Mouse (Mus musculus): ENCODE measurements at regions not wholly inside any gene's neighbourhood (a gene's known extent, or its start where the extent isn't known, plus 50 kb on each side); places are given as distances from the start of the nearest gene placed in this dataset.

DNA sequence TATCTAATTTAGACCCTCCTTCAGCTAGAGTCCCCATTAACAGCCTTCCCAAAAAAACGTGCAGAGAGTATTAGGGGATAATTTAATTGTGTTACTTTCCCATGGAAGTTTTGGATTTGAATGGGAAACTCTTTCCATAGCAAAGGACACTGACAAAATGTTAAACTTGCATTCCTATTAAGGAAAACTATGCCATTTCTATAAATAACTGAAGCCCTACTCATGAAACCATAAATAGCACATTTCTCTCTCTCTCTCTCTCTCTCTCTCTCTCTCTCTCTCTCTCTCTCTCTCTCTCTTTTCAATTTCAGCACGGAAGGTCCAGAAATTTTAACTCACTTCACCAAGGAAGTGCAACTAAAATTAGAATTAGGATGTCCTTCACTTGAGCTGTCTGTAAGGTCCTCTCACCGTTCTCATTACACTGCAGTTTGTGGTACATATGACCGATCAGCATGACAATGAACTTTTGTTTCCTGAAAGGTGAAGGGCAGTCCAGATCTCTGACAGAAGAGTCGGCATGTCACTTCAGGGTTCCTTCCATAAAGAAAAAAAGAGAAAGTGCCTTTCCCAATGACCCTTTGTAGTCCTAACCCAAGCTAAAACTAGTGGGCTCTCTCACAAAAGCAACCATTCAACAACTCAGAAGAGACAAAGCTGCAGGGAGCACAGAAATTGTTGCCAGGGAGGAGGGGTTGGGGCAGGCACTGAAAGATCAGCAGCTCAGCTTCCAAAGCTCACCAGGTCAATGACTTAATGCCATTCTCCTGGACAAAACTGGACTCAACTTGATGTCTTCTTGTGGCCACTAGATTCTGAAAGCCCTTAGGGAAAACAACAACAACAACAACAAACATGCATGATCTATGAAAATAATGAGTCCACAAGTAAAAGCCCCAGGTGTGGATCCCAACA, 696.9 kb downstream of the Diaph3 start:
- DNase-seq (ENCODE audit: low spot score) = no peak

DNA sequence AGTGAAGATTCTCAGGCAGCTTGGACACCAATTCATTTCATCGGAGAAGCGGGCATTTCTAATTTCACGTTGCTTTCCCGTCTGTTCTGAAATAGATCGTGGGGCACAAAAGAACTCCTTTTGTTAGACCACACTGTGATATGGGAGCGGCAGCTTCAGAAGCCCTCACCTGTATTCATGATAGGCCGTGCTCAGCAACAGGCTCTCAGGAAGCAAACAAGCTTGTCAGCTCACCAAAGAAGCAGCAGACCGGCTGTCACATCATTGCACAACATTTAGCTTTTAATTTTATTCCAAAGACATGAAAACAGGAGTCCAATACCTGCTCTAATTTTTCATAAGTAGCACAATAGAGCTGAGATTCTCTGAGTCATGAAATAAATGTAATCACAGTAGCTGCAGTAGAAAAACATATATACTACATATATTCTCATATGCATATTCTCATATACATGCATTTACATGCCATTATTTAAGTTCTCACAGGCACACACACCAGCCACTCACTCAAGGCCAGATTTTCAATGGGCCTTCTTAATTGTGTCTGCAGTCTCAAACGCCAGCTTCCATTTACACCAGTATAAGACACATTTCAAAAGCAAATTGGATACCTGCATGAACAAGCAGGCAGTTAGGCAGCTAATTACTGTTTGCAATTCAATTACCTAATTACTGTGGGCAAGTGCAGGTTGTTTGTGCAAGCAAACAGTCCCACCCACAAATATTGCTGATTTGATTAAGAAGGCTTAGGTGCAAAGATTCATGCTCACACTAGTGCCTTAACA, 698.9 kb downstream of the Diaph3 start:
- no peak for DNase-seq (ENCODE audit: low spot score)

DNA sequence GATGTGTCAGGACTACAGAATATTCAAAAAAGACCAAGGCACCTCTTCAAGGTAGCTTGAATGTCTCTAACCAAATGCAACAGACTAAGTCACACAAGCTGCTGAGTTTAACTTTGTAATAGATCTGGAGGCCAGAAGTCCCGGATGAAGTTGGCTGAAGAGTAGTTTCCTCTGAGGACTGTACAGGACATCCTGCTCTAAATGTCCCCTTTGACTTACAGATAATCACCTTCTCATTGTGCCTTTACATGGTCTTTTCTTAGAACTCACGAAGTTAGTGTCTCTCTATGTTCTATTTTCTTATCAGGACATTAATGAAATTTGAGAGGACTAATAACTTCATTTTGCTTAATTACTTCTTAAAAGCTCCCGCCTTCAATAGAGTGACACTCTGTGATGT, 703.7 kb downstream of the Diaph3 start:
- no peak for DNase-seq (ENCODE audit: low spot score)

DNA sequence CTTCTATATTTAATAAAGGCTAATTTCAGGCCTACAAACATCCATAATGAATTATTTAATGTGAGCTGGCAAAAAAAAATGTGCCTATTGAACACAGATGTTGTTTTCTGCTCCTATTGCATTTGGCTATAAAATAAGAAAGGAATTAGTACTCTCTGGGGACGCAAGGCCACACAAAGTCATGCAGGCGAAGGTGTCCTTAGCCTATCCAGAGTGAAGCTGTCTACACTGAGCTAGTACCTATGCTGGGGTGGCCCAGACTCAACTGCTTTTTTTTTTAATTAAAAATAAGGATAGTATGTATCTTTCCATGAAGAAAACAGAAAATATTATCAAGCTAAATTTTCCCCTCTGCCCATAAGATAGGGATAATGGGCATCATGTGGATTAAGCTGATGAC, 705.7 kb downstream of the Diaph3 start:
- DNase-seq (ENCODE audit: low spot score) = no peak

DNA sequence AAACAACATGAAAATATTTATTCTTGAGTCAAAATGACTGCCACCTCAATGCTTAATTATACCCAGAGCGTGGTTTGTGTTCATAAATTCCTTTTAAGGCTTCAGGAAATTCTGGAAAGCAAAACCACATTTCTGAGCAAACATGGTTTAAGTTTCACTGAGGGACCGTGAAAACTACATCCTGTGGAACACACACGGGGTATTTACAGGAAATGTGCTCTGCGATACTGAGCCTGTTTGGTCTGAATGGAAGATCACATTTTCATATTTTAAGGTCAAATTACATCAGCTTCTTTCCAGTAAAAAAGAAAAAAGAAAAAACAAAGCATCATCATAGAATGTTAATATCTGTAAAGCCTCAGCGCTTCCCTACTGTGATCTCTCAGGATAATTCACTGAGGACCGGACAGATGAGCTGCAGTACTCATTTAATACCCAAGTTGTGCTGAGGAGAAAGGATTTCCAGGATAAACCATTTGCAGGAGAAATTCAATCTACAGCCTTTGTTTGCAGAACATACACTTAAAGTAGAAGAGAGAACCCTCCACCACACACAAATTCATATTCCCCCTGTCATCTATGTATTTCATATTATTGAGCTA, 709.7 kb downstream of the Diaph3 start:
- DNase-seq (ENCODE audit: low spot score) = no peak

DNA sequence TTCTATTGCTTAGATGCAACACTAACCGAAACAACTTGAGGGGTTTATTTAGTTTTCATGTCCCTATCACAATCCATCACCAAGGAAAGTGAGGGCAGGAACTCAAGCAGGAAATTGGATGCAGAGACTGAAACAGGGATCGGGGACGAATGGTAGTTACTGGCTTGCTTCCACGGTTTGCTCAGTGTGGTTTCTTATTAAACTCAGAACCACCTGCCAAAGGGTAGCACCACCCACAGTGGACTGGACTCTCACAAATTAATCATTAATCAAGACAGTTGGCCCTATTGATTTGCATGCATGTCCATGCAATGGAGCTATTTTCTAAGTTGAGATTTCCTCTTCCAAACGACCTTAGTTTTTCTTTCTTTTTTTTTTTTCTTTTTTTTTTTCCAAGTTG, 719.2 kb downstream of the Diaph3 start:
- no peak for DNase-seq (ENCODE audit: low spot score)

DNA sequence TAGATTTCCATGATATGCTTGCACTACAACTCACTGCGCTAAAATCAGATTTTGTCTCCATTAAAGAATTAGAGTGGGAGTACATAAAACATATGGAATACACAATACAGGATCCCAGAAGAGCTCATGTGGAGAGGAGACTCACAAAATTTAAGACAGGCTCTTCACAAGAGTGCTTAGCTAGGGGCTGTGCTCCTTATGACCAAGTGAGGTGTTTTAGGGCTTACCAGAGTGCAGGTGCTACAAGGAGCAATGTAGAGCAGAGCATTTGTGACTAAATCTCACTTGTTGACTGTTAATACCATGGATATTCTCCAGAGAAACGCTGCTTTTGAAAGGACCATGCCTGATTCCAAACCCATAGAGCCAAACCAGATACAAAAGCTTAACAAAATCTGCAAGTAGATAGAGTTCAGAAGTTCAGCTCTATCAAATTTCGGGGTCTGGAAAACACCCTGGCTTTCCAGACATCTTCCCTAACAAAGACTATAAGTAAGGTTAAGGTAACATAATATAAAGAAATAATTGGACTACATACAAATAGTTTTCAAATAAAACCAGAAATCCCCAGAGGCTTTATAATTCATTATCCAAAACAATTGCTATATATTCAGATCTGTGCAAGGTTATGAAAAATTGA, 721.0 kb downstream of the Diaph3 start:
- no peak for DNase-seq (ENCODE audit: low spot score)

DNA sequence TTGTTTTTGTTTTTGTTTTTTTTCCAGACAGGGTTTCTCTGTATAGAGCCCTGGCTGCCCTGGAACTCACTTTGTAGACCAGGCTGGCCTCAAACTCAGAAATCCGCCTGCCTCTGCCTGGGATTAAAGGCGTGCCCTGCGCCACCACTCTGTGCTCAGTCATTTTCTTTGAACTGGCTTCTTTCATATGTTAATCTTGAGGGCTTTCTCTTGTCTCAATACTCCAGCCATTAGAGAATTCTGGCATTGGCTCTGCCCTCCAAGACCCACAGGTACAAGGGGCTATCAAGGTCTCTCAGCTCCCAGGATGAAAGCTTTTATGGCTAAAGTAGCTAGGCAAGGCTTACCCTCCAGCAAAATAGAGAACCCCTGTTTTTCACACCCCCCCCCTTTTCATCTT, 744.2 kb downstream of the Diaph3 start:
- DNase-seq (ENCODE audit: low spot score) = no peak

DNA sequence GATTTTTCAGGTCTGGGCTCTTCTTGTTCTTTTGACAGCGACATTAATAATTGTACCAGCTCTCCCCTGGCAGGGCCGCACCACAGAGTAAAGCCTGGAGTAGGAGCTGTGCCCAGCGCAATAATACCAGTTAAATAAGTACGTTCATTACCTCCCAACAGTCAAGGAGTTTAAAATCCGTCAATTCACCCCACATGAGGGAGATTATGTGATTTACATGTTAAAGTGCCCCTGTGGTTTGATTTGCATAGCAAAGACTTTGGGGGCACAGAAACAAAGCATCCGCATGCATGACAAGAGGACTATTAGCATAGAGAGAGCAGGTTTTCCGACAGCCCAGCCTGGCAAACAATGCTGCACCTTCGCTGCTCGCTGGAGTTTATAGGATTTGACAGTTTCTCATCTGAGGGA, 745.1 kb downstream of the Diaph3 start:
- DNase-seq (ENCODE audit: low spot score) = no peak

DNA sequence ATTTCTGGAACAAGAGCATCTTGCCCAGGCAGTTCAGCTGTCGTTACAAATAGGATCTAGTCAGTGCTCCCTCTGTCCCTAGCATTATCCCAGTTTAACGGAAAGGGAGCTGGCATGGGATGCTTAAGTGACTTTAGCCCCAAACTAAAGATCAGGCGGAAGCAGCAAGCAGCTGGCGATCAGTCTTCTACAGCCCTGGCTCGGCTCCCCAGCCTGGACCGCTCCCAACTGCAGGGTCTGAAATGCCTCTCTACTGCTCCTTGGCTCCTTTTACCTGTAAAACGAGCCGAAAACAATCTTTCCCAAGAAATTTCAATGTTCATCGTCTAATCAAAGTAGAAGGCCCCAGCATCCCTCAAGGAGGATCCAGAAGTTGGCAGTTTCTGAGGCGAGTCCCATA, 745.5 kb downstream of the Diaph3 start:
- DNase-seq (ENCODE audit: low spot score) = no peak

DNA sequence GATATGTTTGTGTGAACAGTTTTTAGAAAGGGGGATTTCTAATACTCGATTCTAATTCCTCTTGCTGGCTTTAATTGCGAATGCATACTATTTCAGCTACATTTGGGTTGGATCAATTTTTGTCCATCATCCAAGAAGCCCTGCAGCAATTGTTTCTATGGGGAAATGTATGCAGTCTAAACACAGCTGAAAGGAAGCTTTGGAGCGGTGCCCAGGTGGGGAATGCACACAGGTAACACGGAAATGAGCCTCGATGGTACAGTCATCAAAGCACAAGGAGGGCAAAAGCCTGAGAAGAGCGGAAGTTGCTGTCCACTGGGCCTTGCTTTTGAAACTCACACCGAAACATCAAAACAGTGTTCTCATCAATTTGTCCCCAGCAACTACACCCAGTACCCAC, 746.0 kb downstream of the Diaph3 start:
- no peak for DNase-seq (ENCODE audit: low spot score)

DNA sequence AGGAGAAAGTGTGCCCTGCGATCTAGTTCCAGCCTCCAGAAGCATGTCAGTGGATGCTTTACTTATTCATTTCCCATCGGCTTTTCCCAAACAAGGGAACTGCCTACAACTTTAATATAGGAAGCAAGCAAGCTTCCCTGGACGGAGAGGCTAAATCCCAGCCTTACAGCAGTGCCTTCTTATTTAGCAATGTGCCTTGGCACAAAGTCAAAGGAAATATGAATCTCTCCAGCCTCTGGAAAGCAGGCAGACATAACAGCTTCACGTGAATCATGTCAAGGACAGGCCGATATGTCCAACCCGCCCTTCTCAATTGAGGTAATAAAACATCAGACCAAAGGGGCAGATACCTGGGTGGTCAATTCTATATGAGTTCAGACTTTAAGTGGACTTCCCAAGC, 755.9 kb downstream of the Diaph3 start:
- DNase-seq (ENCODE audit: low spot score) = no peak

DNA sequence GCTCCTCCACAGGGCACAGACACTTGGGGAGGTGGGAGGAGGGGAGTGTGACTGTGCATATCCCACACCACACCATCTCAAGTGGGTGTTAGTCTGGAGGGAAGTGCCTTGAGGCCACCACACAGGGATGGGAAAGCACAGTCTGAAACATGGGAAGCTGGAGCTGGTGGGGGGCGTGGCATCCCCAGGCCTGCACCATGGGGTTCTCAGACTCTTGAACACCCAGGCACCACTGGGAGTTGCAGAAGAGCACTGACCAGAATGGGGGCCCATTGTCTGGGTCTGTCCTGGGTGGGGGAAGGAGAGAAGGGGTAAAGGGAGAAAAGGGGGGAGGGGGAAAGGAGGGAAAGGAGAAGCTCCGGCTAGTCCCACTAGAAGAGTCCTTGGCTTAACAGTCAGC, 776.0 kb downstream of the Diaph3 start:
- DNase-seq (ENCODE audit: low spot score) = no peak

DNA sequence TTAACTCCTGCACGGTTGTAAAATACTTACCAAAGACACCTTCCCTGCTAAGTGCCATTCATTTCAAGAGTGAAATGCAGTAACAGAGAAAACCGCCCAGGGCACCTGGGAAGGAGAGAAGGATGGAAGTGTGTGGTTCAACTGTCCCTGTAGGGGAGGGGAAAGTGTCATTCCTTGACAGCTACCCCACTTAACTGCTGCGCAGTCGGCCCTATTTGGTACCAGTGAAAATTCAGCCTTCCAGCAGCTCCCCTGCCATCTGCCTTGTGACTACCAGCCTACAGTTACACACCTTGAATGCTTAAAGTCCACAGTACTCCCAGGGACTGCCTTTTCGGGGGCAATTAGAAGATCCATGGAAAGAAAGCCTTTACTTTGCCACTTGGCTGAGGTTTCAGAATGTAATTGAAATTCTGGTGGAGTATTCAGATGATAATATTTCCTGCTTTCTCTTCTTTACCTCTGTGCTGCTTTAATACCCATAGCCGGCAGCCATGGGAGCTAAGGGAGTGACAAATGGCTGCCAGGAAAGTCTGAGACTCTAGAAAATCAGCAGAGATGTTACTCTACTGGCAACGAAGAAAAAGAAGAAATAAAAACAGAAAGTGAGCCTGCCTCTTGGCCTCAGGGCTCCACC, 780.5 kb downstream of the Diaph3 start:
- DNase-seq (ENCODE audit: low spot score) = no peak

DNA sequence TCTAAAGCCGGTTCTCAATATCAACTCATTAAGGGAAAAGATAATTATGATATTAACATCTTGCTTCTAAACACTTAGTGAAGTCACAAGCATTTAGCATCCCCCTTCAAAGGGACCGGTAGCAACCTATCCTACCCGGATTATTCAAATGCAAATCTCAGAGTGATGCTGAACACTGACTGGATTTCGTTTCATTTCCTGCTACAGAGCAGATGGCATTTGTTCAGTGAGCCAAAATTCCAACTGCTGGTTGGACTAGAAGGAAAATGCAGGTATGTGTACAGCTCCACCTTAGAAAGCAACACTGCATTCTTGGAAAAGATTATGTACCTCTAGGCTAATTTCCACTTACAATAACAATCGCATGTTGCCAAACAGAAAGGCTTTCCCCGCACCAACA, 782.5 kb downstream of the Diaph3 start:
- DNase-seq (ENCODE audit: low spot score) = no peak

DNA sequence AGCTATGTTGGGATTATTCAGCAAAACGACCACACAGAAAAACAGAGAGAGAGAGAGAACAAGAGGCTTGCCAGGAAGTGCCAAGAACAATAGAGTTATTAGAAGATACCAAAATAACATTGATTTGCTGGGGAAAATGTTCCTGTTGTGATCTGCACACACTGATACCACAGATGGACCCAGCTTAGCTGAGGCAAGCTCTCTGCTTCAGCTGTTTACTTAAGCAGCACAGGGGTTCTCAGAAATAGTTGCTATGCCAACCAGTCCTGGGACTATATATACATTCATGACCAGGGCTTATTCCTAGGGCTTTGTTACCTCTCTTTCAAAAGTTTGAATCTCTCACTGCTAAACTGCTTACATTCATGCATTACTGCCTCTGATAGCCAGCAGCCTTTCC, 790.5 kb downstream of the Diaph3 start:
- DNase-seq (ENCODE audit: low spot score) = no peak

DNA sequence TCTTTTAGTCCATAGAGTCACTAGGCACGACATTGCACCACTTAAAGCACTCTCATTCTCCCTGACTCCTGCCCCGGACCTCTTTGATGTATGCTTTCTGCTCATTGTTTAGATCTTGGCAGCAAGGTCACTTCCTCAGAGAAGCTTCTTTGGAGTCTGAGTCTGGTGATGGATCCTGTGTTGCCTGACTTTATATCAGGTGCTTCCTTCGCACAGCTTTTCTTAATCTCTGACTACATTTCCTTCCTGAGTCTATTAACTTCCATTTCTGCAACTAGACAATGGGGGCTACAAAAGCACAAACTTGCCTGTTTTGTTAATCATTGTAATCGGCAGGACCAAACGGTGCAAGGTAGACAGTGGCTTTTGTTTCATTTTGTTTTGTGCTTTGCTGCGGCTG, 802.0 kb downstream of the Diaph3 start:
- no peak for DNase-seq (ENCODE audit: low spot score)

DNA sequence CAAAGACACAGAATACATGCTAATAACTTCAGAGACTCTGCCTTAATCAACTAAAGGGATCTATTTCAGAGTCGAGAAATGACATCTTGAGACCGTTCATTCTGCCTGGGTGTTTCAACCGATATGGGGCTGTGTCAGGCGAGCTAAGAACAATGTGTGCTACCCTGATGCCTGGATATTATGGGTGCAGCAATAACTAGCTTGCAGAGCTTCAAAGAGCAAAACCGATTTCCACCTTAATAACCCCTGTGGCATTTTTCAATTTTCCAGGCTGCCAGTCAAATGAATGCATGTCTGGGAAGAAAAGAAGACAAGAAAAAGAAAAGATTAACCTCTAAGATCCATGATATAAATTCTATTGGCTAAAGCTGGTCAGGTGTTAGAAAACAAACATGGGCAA, 804.0 kb downstream of the Diaph3 start:
- no peak for DNase-seq (ENCODE audit: low spot score)

DNA sequence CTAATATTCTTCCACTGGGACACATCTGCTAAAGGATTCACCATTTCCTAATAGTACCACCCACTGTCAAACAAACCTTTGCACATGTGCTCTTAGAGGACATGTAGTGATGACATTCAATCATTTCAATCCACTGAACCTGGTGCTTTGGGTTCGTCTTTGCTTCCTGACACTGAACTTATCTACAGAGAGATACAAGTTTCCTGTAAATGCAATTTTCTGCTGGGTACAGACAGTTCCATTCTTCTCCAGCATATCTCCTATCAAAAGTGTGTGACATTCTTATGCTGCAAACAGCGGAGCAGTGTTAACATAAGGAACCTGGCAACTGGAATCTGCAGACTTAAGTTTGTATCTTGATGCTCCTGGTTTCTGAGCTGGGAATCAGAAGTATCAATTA, 805.8 kb downstream of the Diaph3 start:
- DNase-seq (ENCODE audit: low spot score) = no peak

DNA sequence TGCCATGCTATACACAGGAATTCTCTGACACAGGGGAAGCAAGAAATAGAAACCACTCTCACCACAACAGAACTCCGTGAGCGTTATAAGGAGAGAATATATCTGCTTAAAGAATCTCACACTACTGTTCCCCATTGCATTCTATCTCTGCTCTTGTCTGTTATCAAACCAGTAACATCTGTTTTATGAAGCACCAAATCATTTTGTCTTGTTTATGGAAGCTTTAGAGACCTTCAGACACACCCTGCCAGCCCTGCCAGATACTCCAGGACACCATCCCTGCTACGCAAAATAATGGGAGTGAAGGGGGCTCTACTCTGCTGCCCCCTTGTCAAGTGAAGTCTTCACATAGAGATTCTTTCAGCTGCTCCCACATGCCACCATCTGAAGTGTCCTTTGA, 811.9 kb downstream of the Diaph3 start:
- DNase-seq (ENCODE audit: low spot score) = no peak

DNA sequence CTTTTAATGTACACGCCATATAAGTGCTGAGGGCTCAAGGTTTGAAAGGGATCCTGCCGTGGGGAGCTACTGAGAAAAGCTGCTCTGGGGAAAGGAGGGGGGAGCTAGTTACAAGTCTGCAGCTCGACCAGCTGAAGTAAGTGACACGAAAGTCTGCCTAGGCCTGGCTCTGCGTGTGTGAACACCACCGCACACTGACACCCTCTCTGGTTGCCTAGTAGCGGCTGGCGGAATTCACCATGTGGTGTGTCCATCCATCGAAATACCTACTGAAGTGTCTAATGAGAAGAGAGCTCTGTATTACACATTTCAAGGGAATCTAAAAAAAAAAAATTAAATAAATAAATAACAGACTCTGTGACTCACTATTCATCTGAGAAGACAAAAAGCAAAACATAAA, 813.4 kb downstream of the Diaph3 start:
- no peak for DNase-seq (ENCODE audit: low spot score)

DNA sequence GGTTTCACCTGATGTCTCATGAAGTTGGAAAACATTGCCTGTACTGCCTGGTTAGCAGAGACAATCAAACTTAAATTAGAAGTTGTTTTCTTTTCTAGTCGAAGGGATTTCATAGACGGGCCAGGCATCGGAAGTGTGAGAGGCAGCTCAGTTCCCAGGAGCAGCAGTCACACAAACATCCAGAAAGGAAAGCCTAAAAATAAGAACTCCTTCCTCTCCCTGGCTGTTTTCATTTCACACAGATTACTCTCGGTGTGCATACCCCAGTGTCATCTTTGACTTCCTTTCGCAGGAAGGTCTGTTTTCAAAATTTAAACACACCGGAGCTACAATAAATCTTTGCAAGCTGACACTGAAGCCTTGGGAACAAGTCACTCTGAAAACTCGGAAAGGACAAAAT, 818.7 kb downstream of the Diaph3 start:
- DNase-seq (ENCODE audit: low spot score) = no peak
